ENCODE assay signal across 13 mouse cellular contexts in the genomic region with DNA sequence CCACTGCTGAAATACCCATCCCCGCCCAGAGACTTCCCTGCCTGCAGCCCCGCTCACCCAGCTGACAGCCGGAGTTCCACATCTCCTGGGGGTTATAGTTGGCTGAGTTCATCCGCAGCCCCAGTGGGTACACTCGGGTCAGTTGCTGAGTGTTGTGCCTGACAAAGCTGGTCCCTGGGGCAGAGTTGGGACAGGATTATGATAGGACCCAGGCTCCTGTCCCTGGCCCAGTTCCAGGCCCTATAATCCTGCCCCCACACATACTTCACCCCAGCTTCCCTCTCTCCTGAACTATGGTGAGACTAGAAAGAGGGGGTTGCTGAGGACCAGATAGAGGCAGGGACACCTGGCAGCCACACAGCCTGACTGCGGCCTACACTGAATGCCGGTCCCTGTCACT. TPM values are rescaled to one million over a fixed set of nuclear protein-coding genes. Genes with fewer than 3 reads are reported as not detected.
"Had no signal": no experiment of that assay in that cellular context is flagged by ENCODE, and none has a peak within 500 bp of the region (broad histone marks: within the 10 kb centered on the region; RNA-seq: fewer than 3 reads in every experiment).

No protein-coding gene starts in this region.

- H3K4me3 ChIP-seq: limb, embryonic 15.5 days; liver, embryonic 12.5 days; neural tube, embryonic 12.5 days; stomach, embryonic 15.5 days had no signal

- H3K9me3 ChIP-seq: limb, embryonic 15.5 days; liver, embryonic 12.5 days; neural tube, embryonic 12.5 days; stomach, embryonic 15.5 days had no signal

- H3K4me1 ChIP-seq: neural tube, embryonic 12.5 days; stomach, embryonic 15.5 days had no signal

- H3K27me3 ChIP-seq: stomach, embryonic 15.5 days had no signal

- H3K4me2 ChIP-seq: limb, embryonic 15.5 days; liver, embryonic 12.5 days; midbrain, embryonic 11.5 days; neural tube, embryonic 12.5 days; stomach, embryonic 15.5 days had no signal

- H3K9ac ChIP-seq: limb, embryonic 15.5 days; liver, embryonic 12.5 days; lung, embryonic 14.5 days; neural tube, embryonic 12.5 days; stomach, embryonic 15.5 days had no signal

- ATAC-seq: liver, embryonic 12.5 days had no signal

- H3K27ac ChIP-seq: kidney, postnatal 0 days; limb, embryonic 15.5 days; liver, embryonic 12.5 days; neural tube, embryonic 12.5 days; stomach, embryonic 15.5 days had no signal

- DNase-seq: kidney, postnatal 36 days; layer of hippocampus, adult 9-11 months; lung, embryonic 14.5 days; lung, postnatal 10 days; thymus, adult 2 months; thymus, postnatal 25 days had no signal

RNA-seq across cellular contexts. Expression of a gene that starts 27.8 kb away (rescaled TPM):
- total RNA-seq: megakaryocyte, adult 5-6 weeks had no signal
